Mouse (Mus musculus): Measurements from ENCODE around the gene Brcc3.

DNA sequence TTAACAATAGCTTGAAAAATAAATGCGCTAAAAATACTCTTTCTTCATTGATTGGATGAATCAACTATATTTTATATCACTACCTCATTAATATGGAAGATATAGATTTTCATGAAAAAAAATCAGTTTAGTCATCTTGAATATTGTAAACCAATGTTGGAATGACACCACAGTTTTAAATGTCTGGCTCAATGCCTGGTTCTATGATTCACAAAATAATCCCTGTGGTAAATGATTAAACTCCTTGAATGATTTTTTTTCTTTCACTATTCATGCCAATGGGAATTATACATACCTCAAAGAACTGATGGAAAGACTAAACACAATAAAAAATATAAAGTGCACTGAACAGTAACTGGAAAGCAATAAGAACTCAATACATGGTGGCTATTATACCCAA lies 6.7 kb upstream of the Brcc3 start:
- TF ChIP-seq CTCF (IDR thresholded peaks at IDR 0.05; ENCODE audit: extremely low read depth, insufficient read depth, low read length) (no peak), POLR2A (IDR thresholded peaks at IDR 0.05; ENCODE audit: extremely low read depth, insufficient read depth, low read length) (no peak)
